Mouse (Mus musculus) R1 (cell line): Measurements from ENCODE around the gene Klk1b24.
"Not testable (repeated sequence)": the region's sequence is repeated elsewhere in the genome, so short reads cannot be mapped to it uniquely, and the experiment has no call there.

Source experiments
- DNase-seq: peaks from one replicate; pipeline ENCODE4 v3.0.0-alpha.2; 2018; ENCODE audit warnings: low read depth, low spot score

Klk1b24 gene

DNA sequence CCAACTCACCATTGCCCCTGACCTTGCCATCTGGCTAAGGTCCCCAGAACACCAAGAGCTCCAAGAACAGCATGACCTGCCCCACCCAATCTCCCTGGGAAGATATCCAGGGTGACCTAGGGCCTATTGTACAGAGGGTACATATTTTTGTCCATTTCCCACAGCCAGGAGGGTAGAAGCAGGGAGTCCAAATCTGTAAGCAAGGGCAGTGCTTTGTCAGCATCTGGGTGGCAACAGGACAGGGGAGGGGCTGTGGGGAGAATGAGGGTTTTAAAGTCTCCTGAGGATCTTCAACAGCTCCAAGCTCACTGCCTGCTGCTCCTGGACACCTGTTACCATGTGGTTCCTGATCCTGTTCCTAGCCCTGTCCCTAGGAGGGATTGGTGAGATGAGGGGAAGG lies at the start of gene Klk1b24:
Gene Klk1b24 (plus strand): TSS at position 301 of the 400 bp plus-strand sequence.
- DNase-seq, result not testable (repeated sequence)

DNA sequence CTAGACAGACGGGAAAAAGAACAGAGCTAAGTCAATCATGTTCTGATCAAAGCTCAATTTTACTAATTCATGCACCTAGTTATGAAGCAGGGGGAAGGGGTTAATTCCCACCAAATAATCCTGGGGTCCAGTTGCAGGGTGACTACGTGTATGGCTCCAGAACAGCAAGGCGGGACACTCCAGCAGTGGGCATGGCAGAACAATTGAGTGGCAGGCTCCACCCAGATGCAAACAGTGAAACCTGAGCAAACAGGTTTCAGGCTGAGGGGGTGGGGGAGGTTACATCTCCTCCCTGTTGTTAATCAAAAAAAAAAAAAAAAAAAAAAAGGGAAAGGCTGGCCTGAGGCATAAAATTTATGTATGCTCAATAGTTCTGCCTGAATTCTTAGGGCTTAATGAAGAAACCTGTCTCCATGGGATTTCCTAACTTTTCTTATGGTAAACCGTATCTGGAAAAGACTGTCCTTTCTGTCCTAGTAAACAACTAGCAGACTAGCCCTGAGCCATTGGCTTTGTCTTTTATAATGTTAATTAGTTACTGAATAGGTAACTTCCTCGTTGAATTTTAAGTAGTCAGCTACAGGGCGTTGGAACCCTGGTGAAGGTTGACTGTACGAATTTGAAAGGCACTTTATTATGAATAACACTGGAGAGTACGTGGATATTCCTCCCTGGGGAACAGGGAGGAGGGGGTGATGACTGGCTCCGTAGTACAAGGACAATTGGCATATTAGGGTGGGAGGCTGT lies 8.6 kb upstream of the Klk1b24 start:
- DNase-seq, result peak; percentile 61

DNA sequence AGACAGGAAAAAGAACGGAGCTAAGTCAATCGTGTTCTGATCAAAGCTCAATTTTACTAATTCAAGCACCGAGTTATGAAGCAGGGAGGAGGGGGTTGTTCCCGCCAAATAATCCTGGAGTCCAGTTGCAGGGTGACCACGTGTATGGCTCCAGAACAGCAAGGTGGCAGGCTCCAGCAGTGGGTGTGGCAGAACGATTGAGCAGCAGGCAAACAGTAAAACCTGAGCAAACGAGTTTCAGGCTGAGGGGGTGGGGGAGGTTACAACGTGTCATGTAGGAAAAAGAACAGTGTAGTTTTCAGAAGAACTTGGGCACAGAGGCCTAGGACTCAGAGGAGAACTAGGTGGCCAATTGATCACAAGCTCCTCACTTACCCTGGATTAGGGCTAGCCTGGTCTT lies 1.5 kb upstream of the Klk1b24 start:
- not testable (repeated sequence) for DNase-seq

DNA sequence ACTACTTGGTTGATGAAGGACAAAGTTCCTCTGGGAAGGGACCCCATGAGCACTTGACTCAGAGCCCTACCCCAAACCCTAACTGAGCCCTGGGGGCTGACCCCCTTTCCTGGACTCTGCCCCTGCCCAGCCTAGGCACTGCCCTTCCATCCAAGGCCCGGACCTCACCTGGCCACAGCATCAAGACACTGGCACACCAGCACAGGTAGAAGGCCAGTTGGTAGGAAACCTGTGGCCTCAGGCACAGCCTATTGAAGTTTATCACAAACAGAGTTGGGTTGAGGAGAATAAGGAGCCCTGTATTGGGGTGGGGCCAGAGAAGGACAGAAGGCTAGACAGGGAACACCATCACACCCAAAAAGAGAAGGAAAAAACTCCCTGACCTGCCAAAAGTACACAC lies 5.4 kb downstream of the Klk1b24 start:
- not testable (repeated sequence) for DNase-seq

DNA sequence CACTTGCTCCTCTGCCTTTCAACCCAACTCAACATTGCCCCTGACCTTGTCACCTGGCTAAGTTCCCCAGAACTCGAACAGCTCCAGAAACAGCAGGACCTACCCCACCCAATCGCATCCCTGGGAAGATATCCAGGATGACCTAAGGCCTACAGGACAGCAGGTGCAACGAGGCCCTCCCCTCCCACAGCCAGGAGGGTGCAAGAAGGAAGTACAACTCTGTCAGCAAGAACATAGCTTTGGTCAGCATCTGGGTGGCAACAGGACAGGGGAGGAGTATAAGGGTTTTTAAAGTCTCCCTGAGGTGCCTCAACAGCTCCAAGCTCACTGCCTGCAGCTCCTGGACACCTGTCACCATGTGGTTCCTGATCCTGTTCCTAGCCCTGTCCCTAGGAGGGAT lies 9.9 kb downstream of the Klk1b24 start, which contains the start of gene Klk1b3:
Gene Klk1b3 (plus strand): TSS at position 301 of the 400 bp plus-strand sequence.
- no peak for DNase-seq

DNA sequence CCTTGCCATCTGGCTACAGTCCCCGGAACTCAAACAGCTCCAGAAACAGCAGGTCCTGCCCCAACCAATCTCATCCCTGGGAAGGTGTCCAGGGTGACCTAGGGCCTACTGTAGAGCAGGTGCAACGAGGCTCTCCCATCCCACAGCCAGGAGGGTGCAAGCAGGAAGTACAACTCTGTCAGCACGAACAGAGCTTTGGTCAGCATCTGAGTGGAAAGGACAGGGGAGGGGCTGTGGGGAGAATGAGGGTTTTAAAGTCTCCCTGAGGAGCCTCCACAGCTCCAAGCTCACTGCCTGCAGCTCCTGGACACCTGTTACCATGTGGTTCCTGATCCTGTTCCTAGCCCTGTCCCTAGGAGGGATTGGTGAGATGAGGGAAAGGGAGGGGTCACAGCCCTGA lies 19.1 kb downstream of the Klk1b24 start, which contains the start of gene Klk1b4:
Gene Klk1b4 (plus strand): TSS at position 301 of the 400 bp plus-strand sequence.
- DNase-seq, result not testable (repeated sequence)

DNA sequence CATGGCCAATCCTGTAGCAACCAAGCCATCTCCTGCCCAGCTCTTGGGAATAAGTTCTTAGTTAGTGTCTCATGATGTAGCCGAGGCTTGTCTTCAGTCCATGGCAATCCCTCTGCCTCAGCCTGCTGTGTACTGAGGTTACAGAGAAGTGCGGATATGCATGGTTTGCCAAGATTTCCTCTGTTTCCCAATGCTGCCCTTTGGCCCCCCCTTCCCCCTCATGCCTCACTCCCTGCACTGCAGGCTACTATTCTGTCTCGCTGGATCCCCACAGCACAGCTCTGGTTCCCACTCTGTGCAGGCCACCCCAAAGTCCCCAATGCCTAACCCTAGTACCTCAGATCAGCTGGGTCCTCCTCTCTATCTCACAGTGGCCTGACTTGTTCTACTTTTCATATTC lies 20.3 kb downstream of the Klk1b24 start:
- DNase-seq, result no peak

DNA sequence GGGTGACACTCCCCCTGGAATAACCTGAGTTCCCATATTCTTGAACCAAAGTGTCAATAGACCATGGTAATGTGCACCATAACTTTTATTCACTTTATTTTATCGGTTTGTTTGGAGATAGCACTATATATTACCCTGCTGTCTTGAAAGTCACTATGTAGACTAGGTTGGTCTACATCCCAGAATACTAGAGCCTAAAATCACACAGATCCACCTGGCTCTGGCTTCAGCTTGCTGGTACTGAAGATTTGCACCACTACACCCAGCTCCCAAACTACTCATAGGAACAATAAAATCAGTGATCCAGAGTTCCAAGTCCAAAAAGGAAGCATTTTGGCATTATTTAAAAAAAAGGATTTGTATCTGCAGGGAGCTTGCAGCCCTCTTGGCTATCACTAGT lies 27.6 kb downstream of the Klk1b24 start, which contains the start of gene Klk1b5:
Gene Klk1b5 (plus strand): TSS at position 301 of the 400 bp plus-strand sequence.
- no peak for DNase-seq

DNA sequence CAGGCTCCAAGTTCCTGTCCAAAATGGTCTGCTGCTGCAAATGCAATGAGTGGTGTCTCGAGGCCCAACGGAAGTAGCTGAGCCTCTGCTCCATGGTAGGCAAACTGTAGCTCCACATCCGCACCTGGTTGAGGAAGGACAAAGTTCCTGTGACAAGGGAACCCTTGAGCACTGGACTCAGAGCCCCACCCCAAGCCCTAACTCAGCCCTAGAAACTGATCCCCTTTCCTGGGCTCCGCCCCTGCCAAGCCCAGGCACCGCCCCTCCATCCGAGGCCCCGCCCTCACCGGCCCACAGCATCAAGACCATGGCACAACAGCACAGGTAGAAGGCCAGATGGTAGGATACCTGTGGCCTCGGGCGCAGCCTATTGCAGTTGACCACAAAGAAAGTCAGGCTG lies 33.6 kb downstream of the Klk1b24 start:
- DNase-seq, result peak; percentile 18

DNA sequence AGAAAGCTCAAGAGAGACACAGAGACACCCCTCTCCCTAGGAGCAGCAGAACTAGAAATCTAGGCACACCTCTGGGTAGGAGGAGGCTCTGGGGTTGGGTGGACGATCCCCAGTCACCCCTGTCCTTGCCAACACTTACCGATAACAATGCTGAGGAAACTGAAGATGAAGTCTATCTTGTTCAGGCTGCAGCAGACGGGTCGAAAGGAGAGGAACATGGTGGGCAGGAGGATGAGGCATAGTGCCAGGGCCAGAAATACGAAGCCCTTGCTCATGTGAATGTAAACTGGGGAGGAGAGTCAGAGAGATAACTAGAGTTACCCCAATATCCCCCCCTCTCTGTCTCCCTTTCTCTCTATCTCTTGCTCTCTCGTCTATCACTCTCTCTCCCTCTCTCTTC lies 34.3 kb downstream of the Klk1b24 start:
- DNase-seq, result not testable (repeated sequence)

DNA sequence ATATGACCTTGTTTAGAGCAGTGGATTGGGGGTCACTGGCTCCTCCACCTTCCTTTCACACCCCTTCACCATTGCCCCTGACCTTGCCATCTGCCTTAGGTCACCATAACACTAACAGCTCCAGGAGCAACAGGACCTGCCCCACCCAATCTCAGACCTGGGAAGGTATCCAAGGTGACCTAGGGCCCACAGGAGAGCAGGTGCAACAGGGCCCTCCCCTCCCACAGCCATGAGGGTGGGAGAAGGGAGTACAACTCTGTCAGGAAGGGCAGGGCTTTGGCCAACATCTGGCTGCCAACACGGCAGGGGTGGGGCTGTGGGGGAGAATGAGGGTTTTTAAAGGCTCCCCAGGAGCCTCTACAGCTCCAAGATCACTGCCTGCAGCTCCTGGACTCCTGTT lies 37.0 kb downstream of the Klk1b24 start, which contains the start of gene Klk1:
Gene Klk1 (plus strand): TSS at position 285 of the 400 bp plus-strand sequence.
- DNase-seq, result peak; percentile 87

DNA sequence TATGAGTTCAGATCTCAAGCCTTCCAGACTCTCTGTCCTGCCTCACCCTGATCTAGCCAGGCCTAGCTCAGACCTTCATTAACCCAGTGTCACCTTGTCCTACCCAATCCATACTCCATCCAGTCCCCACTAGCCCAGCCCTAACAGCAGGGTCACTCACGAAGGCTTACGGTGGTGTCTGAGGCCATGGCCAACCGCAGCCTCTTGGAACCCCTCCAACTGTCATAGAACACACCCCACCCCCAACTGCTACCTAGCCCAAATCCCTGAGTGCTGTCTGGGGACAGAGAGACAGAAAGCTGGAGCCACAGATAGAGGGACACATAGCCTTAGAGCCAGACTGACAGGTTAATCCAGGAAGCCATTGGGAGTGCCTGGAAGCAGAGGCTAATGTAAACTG lies 47.9 kb downstream of the Klk1b24 start, which contains the start of gene Gm36864:
Gene Gm36864 (plus strand): TSS at position 269 of the 400 bp plus-strand sequence.
- DNase-seq, result no peak

DNA sequence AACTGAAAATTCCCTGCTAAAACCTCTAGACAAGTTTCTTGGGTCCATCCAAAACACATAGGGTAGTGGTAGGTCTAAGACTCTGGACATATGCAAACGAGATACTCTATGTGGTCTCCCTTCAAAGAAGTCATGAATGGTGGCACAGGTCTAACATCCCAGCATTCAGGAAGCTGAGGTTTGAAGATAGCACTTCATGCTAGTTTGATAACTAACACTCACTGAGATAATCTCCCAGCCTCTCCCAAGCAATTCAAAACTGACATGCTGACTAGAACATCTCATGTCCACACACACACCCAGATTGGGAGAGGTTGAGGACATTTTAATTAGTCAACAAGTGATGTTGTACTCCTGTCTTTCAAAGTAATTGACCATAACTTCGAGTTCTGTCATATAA lies 51.9 kb downstream of the Klk1b24 start:
- no peak for DNase-seq

DNA sequence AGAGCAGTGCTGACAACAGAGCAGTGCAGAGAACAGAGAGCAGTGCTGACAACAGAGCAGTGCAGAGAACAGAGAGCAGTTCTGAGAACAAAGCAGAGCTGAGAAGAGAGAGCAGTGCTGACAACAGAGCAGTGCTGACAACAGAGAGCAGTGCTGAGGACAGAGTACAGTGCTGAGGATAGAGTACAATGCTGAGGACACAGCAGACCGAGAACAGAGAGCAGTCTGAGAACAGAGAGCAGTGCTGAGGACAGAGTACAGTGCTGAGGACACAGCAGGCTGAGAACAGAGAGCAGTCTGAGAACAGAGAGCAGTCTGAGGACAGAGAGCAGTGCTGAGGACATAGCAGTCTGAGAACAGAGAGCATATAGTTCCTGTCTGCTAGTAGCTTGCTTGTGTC lies 52.7 kb downstream of the Klk1b24 start:
- peak; percentile 54 for DNase-seq

DNA sequence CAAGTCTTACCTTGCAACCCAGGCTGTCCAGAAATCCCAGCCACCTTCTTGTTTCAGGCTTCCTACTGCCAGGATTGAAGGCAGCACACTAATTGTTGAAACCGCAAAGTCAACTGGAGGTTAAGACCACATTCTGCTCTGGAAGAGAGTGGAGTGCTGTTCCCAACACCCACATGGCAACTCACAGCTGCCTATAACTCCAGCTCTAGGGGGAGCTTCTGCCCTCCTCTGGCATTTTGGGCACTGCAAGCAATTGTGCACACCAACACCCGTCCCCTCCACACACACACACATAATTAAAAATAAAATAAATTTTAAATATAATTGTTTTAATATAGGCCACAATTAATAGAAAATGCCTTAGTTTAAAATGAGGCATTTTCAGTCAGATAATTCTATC lies 53.1 kb downstream of the Klk1b24 start:
- DNase-seq, result no peak
